Mouse (Mus musculus) limb, embryonic 13.5 days (tissue): ENCODE data around the gene Mymx. TPM values are rescaled to one million over a fixed set of nuclear protein-coding genes. Genes with fewer than 3 reads are reported as not detected.

Experiments
- ATAC-seq: fragments of 200-750 bp; cut with Nextera tagmentation; 2 replicates; pipeline ENCODE4 v1.8.0; 2017; ENCODE audit warnings: low read depth, moderate number of reproducible peaks, moderate TSS enrichment; ENCODE audit not compliant: low FRiP score
- H3K27ac ChIP-seq: fragments of 300-500 bp; sonication (generic); 2 replicates; pipeline ENCODE4 v1.5.1; 2015; ENCODE audit warnings: inconsistent platforms, mild to moderate bottlenecking, moderate library complexity
- H3K27me3 ChIP-seq: fragments of 300-500 bp; sonication (generic); 2 replicates; pipeline ENCODE4 v1.6.1; 2015; ENCODE audit warnings: mild to moderate bottlenecking, inconsistent platforms
- H3K36me3 ChIP-seq: fragments of 300-500 bp; sonication (generic); 2 replicates; pipeline ENCODE4 v1.6.1; 2015; ENCODE audit warnings: inconsistent platforms, mild to moderate bottlenecking, moderate library complexity
- H3K4me1 ChIP-seq: fragments of 300-500 bp; sonication (generic); 2 replicates; pipeline ENCODE4 v1.6.1; 2015; ENCODE audit warnings: inconsistent platforms
- H3K4me2 ChIP-seq: fragments of 300-500 bp; sonication (generic); replicated peaks from 2 replicates; pipeline ENCODE4 v1.6.1; 2015; ENCODE audit warnings: inconsistent platforms, mild to moderate bottlenecking, moderate library complexity
- H3K4me3 ChIP-seq: fragments of 300-500 bp; sonication (generic); 2 replicates; pipeline ENCODE4 v1.5.1; 2015; ENCODE audit warnings: moderate library complexity, mild to moderate bottlenecking, inconsistent platforms
- H3K9ac ChIP-seq: fragments of 300-500 bp; sonication (generic); 2 replicates; pipeline ENCODE4 v1.6.1; 2015; ENCODE audit warnings: mild to moderate bottlenecking, inconsistent platforms
- H3K9me3 ChIP-seq: fragments of 300-500 bp; sonication (generic); 2 replicates; pipeline ENCODE4 v1.6.1; 2016; ENCODE audit warnings: inconsistent platforms
- WGBS: fragments of 180-500 bp; shearing (Covaris S2); methylation state at CpG from one replicate; pipeline ENCODE4 v1.1.7; 2015; 5-methylcytosine and 5-hydroxymethylcytosine counted together
- polyA plus RNA-seq: library from polyadenylated mRNA; unstranded; fragments of >200 nt; fragmentation: Nextera tagmentation; extraction: Ambion mirVana; gene quantifications from 2 replicates; pipeline ENCODE4 v1.2.1, GENCODE M21; 2015

The Mymx gene
- polyA plus RNA-seq, 1 experiment from 2014 or later: 26.7 TPM

GRCm38 (mm10) chr17:45575123-45575897, 26.6 kb downstream of the Mymx start:
- no peak for ATAC-seq
- peak overlapping the region; percentile 82; the same call in 1 of the 2 replicates for H3K4me2 ChIP-seq
- H3K9me3 ChIP-seq: no peaks in the 10 kb centered on the region
- H3K9ac ChIP-seq: no peak overlapping the region
- H3K27me3 ChIP-seq: no peaks in the 10 kb centered on the region
- peaks cover 29% of the 10 kb centered on the region for H3K4me1 ChIP-seq
- H3K36me3 ChIP-seq: peaks cover 15% of the 10 kb centered on the region
- WGBS: 95% methylated on average over 8 of the region's 8 CpGs
- no peak overlapping the region for H3K4me3 ChIP-seq
- H3K27ac ChIP-seq: no peak overlapping the region

- H3K4me1 ChIP-seq: peaks cover 34% of the 10 kb centered on the region
- no peaks in the 10 kb centered on the region for H3K27me3 ChIP-seq
- H3K36me3 ChIP-seq: peaks cover 25% of the 10 kb centered on the region
- H3K4me2 ChIP-seq: peak overlapping the region; percentile 82
- peak overlapping the region; percentile 100 for H3K4me3 ChIP-seq
- H3K9ac ChIP-seq: peak overlapping the region; percentile 88
- no peaks in the 10 kb centered on the region for H3K9me3 ChIP-seq
- WGBS: 4% methylated on average over 17 of the region's 17 CpGs
- peak; percentile 35 for ATAC-seq
- H3K27ac ChIP-seq: peak overlapping the region; percentile 98
Measured at GRCm38 (mm10) chr17:45574129-45574761, 27.7 kb downstream of the Mymx start.

GRCm38 (mm10) chr17:45573780-45574123, 28.1 kb downstream of the Mymx start:
- peak overlapping the region; percentile 98 for H3K27ac ChIP-seq
- peak overlapping the region; percentile 100 for H3K4me3 ChIP-seq
- no peaks in the 10 kb centered on the region for H3K9me3 ChIP-seq
- peak overlapping the region; percentile 82 for H3K4me2 ChIP-seq
- H3K36me3 ChIP-seq: peaks cover 30% of the 10 kb centered on the region
- H3K9ac ChIP-seq: peak overlapping the region; percentile 88
- peak; percentile 63 for ATAC-seq
- 0% methylated on average over 18 of the region's 18 CpGs for WGBS
- H3K4me1 ChIP-seq: peaks cover 34% of the 10 kb centered on the region
- no peaks in the 10 kb centered on the region for H3K27me3 ChIP-seq

- Histone ChIP-seq H3K27me3 (no peaks in the 10 kb centered on the region), H3K9me3 (no peaks in the 10 kb centered on the region), H3K36me3 (peaks cover 35% of the 10 kb centered on the region), H3K27ac (peak within 1 kb of the TSS; percentile 98), H3K4me3 (peak within 1 kb of the TSS; percentile 100), H3K9ac (peak within 1 kb of the TSS; percentile 99), H3K4me1 (peaks cover 34% of the 10 kb centered on the region), H3K4me2 (peak within 1 kb of the TSS; percentile 82)
- under 1% methylated on average over 41 of the region's 41 CpGs for WGBS
- ATAC-seq: peak; percentile 80
Measured at GRCm38 (mm10) chr17:45573087-45573779, 28.7 kb downstream of the Mymx start, which contains the start of gene Hsp90ab1. Hsp90ab1 (minus strand) TSS chr17:45573271.

- H3K4me1 ChIP-seq: peaks cover 38% of the 10 kb centered on the region
- peaks cover 44% of the 10 kb centered on the region for H3K36me3 ChIP-seq
- under 1% methylated on average over 53 of the region's 57 CpGs for WGBS
- H3K27me3 ChIP-seq: no peaks in the 10 kb centered on the region
- peak overlapping the region; percentile 99 for H3K9ac ChIP-seq
- no peaks in the 10 kb centered on the region for H3K9me3 ChIP-seq
- peak; percentile 44 for ATAC-seq
- peak overlapping the region; percentile 100 for H3K4me3 ChIP-seq
- H3K27ac ChIP-seq: peak overlapping the region; percentile 96
- peak overlapping the region; percentile 82 for H3K4me2 ChIP-seq
Measured at GRCm38 (mm10) chr17:45572103-45573086, 29.5 kb downstream of the Mymx start.

GRCm38 (mm10) chr17:45569999-45570398, 31.9 kb downstream of the Mymx start:
- H3K27me3 ChIP-seq: no peaks in the 10 kb centered on the region
- H3K4me2 ChIP-seq: no peak overlapping the region
- 83% methylated on average over 4 of the region's 4 CpGs for WGBS
- peaks cover 62% of the 10 kb centered on the region for H3K36me3 ChIP-seq
- H3K4me3 ChIP-seq: no peak overlapping the region
- no peak for ATAC-seq
- no peak overlapping the region for H3K9ac ChIP-seq
- peaks cover 59% of the 10 kb centered on the region for H3K4me1 ChIP-seq
- no peak overlapping the region for H3K27ac ChIP-seq
- no peaks in the 10 kb centered on the region for H3K9me3 ChIP-seq

GRCm38 (mm10) chr17:45568990-45569389, 32.9 kb downstream of the Mymx start:
- no peak overlapping the region for H3K4me3 ChIP-seq
- H3K27ac ChIP-seq: no peak overlapping the region
- H3K4me1 ChIP-seq: peaks cover 58% of the 10 kb centered on the region
- H3K9me3 ChIP-seq: no peaks in the 10 kb centered on the region
- peaks cover 62% of the 10 kb centered on the region for H3K36me3 ChIP-seq
- no peaks in the 10 kb centered on the region for H3K27me3 ChIP-seq
- 87% methylated on average over 12 of the region's 12 CpGs for WGBS
- ATAC-seq: no peak
- H3K4me2 ChIP-seq: no peak overlapping the region
- H3K9ac ChIP-seq: no peak overlapping the region; the same call in 1 of the 2 replicates

GRCm38 (mm10) chr17:45567162-45567601, 34.7 kb downstream of the Mymx start:
- H3K9ac ChIP-seq: no peak overlapping the region
- H3K27ac ChIP-seq: no peak overlapping the region
- WGBS: 24% methylated on average over 4 of the region's 4 CpGs
- H3K36me3 ChIP-seq: peaks cover 62% of the 10 kb centered on the region
- no peak overlapping the region for H3K4me3 ChIP-seq
- ATAC-seq: no peak
- no peaks in the 10 kb centered on the region for H3K9me3 ChIP-seq
- H3K4me2 ChIP-seq: no peak overlapping the region
- H3K27me3 ChIP-seq: no peaks in the 10 kb centered on the region
- peaks cover 58% of the 10 kb centered on the region for H3K4me1 ChIP-seq

GRCm38 (mm10) chr17:45566360-45567161, 35.3 kb downstream of the Mymx start:
- Histone ChIP-seq H3K27me3 (no peaks in the 10 kb centered on the region), H3K4me3 (peak overlapping the region; percentile 0; the same call in 1 of the 2 replicates), H3K4me1 (peaks cover 53% of the 10 kb centered on the region), H3K36me3 (peaks cover 60% of the 10 kb centered on the region), H3K9ac (no peak overlapping the region), H3K27ac (no peak overlapping the region), H3K9me3 (no peaks in the 10 kb centered on the region), H3K4me2 (no peak overlapping the region)
- ATAC-seq: no peak
- WGBS: 65% methylated on average over 18 of the region's 18 CpGs

GRCm38 (mm10) chr17:45566031-45566359, 35.9 kb downstream of the Mymx start:
- Histone ChIP-seq H3K4me1 (peaks cover 47% of the 10 kb centered on the region), H3K27ac (no peak overlapping the region), H3K4me3 (peak overlapping the region; percentile 0; the same call in 1 of the 2 replicates), H3K4me2 (no peak overlapping the region), H3K9me3 (no peaks in the 10 kb centered on the region), H3K36me3 (peaks cover 54% of the 10 kb centered on the region), H3K9ac (no peak overlapping the region), H3K27me3 (no peaks in the 10 kb centered on the region)
- 50% methylated on average over 1 of the region's 1 CpGs for WGBS
- no peak for ATAC-seq

- WGBS: 94% methylated on average over 11 of the region's 11 CpGs
- H3K4me3 ChIP-seq: peak overlapping the region; percentile 86
- ATAC-seq: no peak
- peaks cover 45% of the 10 kb centered on the region for H3K36me3 ChIP-seq
- no peaks in the 10 kb centered on the region for H3K9me3 ChIP-seq
- H3K27ac ChIP-seq: no peak overlapping the region
- H3K9ac ChIP-seq: peak overlapping the region; percentile 92
- peak overlapping the region; percentile 80 for H3K4me2 ChIP-seq
- no peaks in the 10 kb centered on the region for H3K27me3 ChIP-seq
- peaks cover 38% of the 10 kb centered on the region for H3K4me1 ChIP-seq
Measured at GRCm38 (mm10) chr17:45565103-45565502, 36.8 kb downstream of the Mymx start.
